Mouse (Mus musculus): ENCODE data around the gene Rab9b. TPM values are rescaled to one million over a fixed set of nuclear protein-coding genes. Genes with fewer than 3 reads are reported as not detected.

The Rab9b gene
- not detected in 3 replicates for total RNA-seq (2017)

- no peak for ATAC-seq (replicated peaks; ENCODE audit: insufficient number of reproducible peaks, low FRiP score, low TSS enrichment, poor library complexity, severe bottlenecking)
Observed at GRCm38 (mm10) chrX:136868061-136869040, at the start of gene Rab9b. Gene Rab9b, minus strand, starts transcription at chrX:136868755.

GRCm38 (mm10) chrX:136904369-136904768 lies 35.8 kb upstream of the Rab9b start:
- no peak for ATAC-seq (replicated peaks; ENCODE audit: insufficient number of reproducible peaks, low FRiP score, low TSS enrichment, poor library complexity, severe bottlenecking)

- ATAC-seq (replicated peaks; ENCODE audit: insufficient number of reproducible peaks, low FRiP score, low TSS enrichment, poor library complexity, severe bottlenecking), result no peak
Observed at GRCm38 (mm10) chrX:136895757-136896156, 27.2 kb upstream of the Rab9b start.

- no peak for ATAC-seq (replicated peaks; ENCODE audit: insufficient number of reproducible peaks, low FRiP score, low TSS enrichment, poor library complexity, severe bottlenecking)
Observed at GRCm38 (mm10) chrX:136850300-136850699, 18.3 kb downstream of the Rab9b start.

- ATAC-seq (replicated peaks; ENCODE audit: insufficient number of reproducible peaks, low FRiP score, low TSS enrichment, poor library complexity, severe bottlenecking), result no peak
Observed at GRCm38 (mm10) chrX:136828610-136829009, 39.9 kb downstream of the Rab9b start.

GRCm38 (mm10) chrX:136825016-136825415 lies 43.5 kb downstream of the Rab9b start:
- ATAC-seq (replicated peaks; ENCODE audit: insufficient number of reproducible peaks, low FRiP score, low TSS enrichment, poor library complexity, severe bottlenecking), result no peak

GRCm38 (mm10) chrX:136822371-136822770 lies 46.2 kb downstream of the Rab9b start, which contains the start of gene Plp1:
Gene Plp1, plus strand, starts transcription at chrX:136822671.
- ATAC-seq (replicated peaks; ENCODE audit: insufficient number of reproducible peaks, low FRiP score, low TSS enrichment, poor library complexity, severe bottlenecking), result no peak

- no peak for ATAC-seq (replicated peaks; ENCODE audit: insufficient number of reproducible peaks, low FRiP score, low TSS enrichment, poor library complexity, severe bottlenecking)
Observed at GRCm38 (mm10) chrX:136820250-136820649, 48.3 kb downstream of the Rab9b start.

GRCm38 (mm10) chrX:136819752-136820151 lies 48.8 kb downstream of the Rab9b start:
- ATAC-seq (replicated peaks; ENCODE audit: insufficient number of reproducible peaks, low FRiP score, low TSS enrichment, poor library complexity, severe bottlenecking), result no peak

Other genes with a start within 250 kb of the Rab9b start
- not detected in 3 replicates for gene Tceal1, start 160.8 kb downstream of the Rab9b start, total RNA-seq (2017)
- gene Morf4l2, start 125.1 kb downstream of the Rab9b start, total RNA-seq (2017), result 185 to 216 TPM (median 197 TPM) in 3 replicates
- gene Glra4, start 88.6 kb downstream of the Rab9b start, total RNA-seq (2017), result not detected in 3 replicates
- gene Plp1, start 46.1 kb downstream of the Rab9b start, total RNA-seq (2017), result 0.75 to 3.2 TPM (median 1.3 TPM) in 3 replicates
- gene H2bfm, start 58.6 kb upstream of the Rab9b start, total RNA-seq (2017), result not detected in 3 replicates
- gene Tmsb15b2, start 106.7 kb upstream of the Rab9b start, total RNA-seq (2017), result 4.2 TPM in 1 of 3 replicates, not detected in the others
- 3.4 to 20.1 TPM (median 12.2 TPM) in 3 replicates for gene Tmsb15l, start 108.1 kb upstream of the Rab9b start, total RNA-seq (2017)
- 13.1 to 21.8 TPM (median 16.5 TPM) in 3 replicates for gene Tmsb15b1, start 108.1 kb upstream of the Rab9b start, total RNA-seq (2017)
- 1.5 to 16.1 TPM (median 3.5 TPM) in 3 replicates for gene Zcchc18, start 124.4 kb upstream of the Rab9b start, total RNA-seq (2017)
- 8.0 to 25.4 TPM (median 13.1 TPM) in 3 replicates for gene Slc25a53, start 169.5 kb upstream of the Rab9b start, total RNA-seq (2017)
- gene Fam199x, start 180.8 kb upstream of the Rab9b start, total RNA-seq (2017), result 11.5 to 12.2 TPM (median 11.8 TPM) in 3 replicates